Mouse (Mus musculus): Measurements from ENCODE around the gene Slc35e1. TPM values are rescaled to one million over a fixed set of nuclear protein-coding genes. Genes with fewer than 3 reads are reported as not detected.

Slc35e1 gene
- total RNA-seq (2018; cell fraction: chromatin; rRNA removed) = 10 to 100 TPM in 25 of 26 experiments, 1 to 10 TPM in 1; 9.9 to 20.2 (median 14.4) TPM
- 10 to 100 TPM; 25.3 to 39.1 (median 31.6) TPM for total RNA-seq (2018; cell fraction: cytosol; rRNA removed)
- 10 to 100 TPM; 16.5 to 42.6 (median 28.3) TPM for total RNA-seq (2018; cell fraction: nucleus; rRNA removed)
- 31.9 to 35.0 TPM (median 32.6 TPM) in 3 replicates for polyA plus RNA-seq (2018)

DNA sequence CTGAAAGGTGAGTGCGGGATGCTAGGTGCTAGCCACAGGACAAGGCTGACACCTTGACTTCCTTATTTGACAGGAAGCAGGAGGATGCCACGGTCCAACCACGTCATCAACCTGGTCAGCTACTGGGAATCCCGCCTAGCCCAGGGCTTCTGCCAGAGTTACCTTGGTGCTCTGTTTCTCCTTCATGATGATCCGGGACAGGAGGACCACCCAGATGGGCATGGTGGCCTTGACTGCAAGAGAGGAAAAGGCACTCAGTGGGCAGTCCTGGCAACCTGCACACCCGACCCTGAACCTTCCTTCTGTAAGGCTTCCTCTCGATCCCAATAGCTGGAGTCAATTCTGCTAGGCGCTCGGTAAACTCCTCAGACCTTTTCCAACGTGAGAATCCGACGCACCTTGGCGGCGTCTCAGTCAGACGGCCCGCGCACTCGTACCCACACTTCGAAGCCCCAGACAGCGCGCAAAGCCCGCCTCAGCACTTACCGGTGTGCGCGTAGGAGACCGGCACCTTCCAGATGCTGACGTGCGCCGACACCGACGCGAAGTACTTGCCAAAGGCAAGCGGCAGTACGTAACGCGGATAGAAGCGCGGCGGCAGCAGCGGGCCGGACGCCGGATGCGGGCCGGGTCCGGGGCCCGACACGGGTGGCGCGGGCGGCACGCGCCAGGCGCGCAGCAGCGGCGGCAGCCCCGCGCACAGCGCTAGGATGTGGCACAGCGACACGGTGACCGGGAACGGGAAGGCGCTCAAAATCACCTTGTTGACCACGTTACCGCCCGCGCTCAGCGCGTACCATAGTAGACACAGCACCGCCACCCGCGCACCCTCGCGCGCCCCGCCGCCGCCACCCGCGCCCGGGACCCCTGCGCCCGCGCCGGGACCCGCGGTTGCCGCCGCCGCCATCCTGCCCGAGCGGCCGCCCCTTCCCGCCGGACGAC is at the start of gene Slc35e1:
Gene Slc35e1 (minus strand): TSS at position 935 of the 942 bp plus-strand sequence.
- Histone ChIP-seq H3K4me3 (ENCODE audit: inconsistent target) (peak within 1 kb of the TSS; percentile 79), H3K79me2 (ENCODE audit: inconsistent target) (peaks cover 82% of the 10 kb centered on the region), H3K27ac (peak within 1 kb of the TSS; percentile 69), H3K36me3 (ENCODE audit: inconsistent target) (peaks cover 20% of the 10 kb centered on the region)
- WGBS (ENCODE audit: missing documents) = under 1% methylated on average over 97 of the region's 98 CpGs

- no peak overlapping the region for H3K27ac ChIP-seq
- no peak overlapping the region for H3K4me3 ChIP-seq (ENCODE audit: inconsistent target)
- no peaks in the 10 kb centered on the region for H3K36me3 ChIP-seq (ENCODE audit: inconsistent target)
- peaks cover 96% of the 10 kb centered on the region for H3K79me2 ChIP-seq (ENCODE audit: inconsistent target)
Observed at GRCm38 (mm10) chr8:72539234-72539633, 46.8 kb upstream of the Slc35e1 start.

DNA sequence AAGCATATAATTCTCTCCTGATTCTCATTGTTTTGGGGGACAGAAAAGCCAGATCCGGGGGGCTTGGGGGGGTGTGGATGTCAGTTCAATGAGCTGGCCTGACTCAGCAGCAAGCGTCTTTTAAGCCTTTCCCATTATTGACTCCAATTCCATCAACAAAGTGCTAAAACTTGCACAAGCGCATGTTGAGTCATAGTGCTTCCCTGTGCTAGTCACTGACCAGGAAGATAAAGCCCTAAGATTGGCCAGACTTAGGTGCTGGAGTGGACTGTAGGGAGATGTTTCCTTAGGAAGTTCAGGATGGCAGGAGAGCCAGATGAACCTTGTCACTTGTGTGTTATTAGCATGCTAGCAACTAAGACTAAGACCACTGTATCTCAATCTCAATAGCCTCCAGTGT is 42.5 kb upstream of the Slc35e1 start:
- Histone ChIP-seq H3K36me3 (ENCODE audit: inconsistent target) (no peaks in the 10 kb centered on the region), H3K27ac (no peak overlapping the region), H3K79me2 (ENCODE audit: inconsistent target) (peaks cover 98% of the 10 kb centered on the region), H3K4me3 (ENCODE audit: inconsistent target) (no peak overlapping the region)
- WGBS (ENCODE audit: missing documents) = 93% methylated on average over 3 of the region's 3 CpGs

DNA sequence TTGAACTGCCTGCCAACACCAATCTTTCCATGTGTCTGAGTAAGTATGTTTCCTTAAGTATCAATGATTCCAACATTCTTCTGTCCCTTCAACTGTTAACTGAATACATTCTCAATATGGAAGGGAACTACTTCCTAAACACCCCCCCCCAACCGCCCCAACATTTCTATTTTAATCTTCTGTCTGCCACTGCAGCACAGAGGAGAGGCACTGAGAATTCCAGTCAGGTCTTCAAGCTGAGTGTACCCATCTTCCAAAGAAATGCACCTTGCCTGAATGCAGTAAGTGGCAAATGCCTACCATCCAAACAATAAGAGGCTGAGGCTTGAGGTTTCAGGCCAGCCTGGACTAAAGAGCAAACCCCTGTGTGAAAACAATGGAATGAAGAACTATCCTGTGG is 39.7 kb upstream of the Slc35e1 start:
- Histone ChIP-seq H3K27ac (no peak overlapping the region), H3K79me2 (ENCODE audit: inconsistent target) (peaks cover 100% of the 10 kb centered on the region), H3K36me3 (ENCODE audit: inconsistent target) (no peaks in the 10 kb centered on the region), H3K4me3 (ENCODE audit: inconsistent target) (no peak overlapping the region)
- 83% methylated on average over 1 of the region's 1 CpGs for WGBS (ENCODE audit: missing documents)

GRCm38 (mm10) chr8:72521888-72522287 is 29.5 kb upstream of the Slc35e1 start:
- Histone ChIP-seq H3K27ac (peak overlapping the region; percentile 42), H3K36me3 (ENCODE audit: inconsistent target) (no peaks in the 10 kb centered on the region), H3K4me3 (ENCODE audit: inconsistent target) (no peak overlapping the region), H3K79me2 (ENCODE audit: inconsistent target) (peaks cover 84% of the 10 kb centered on the region)

GRCm38 (mm10) chr8:72517421-72517988 is 25.1 kb upstream of the Slc35e1 start:
- Histone ChIP-seq H3K27ac (no peak overlapping the region), H3K36me3 (ENCODE audit: inconsistent target) (no peaks in the 10 kb centered on the region), H3K79me2 (ENCODE audit: inconsistent target) (peaks cover 90% of the 10 kb centered on the region), H3K4me3 (ENCODE audit: inconsistent target) (no peak overlapping the region)
- 93% methylated on average over 7 of the region's 7 CpGs for WGBS (ENCODE audit: missing documents)

GRCm38 (mm10) chr8:72513158-72513557 is 20.7 kb upstream of the Slc35e1 start:
- Histone ChIP-seq H3K4me3 (ENCODE audit: inconsistent target) (no peak overlapping the region), H3K27ac (no peak overlapping the region), H3K36me3 (ENCODE audit: inconsistent target) (no peaks in the 10 kb centered on the region), H3K79me2 (ENCODE audit: inconsistent target) (peaks cover 100% of the 10 kb centered on the region)
- 100% methylated on average over 1 of the region's 1 CpGs for WGBS (ENCODE audit: missing documents)

DNA sequence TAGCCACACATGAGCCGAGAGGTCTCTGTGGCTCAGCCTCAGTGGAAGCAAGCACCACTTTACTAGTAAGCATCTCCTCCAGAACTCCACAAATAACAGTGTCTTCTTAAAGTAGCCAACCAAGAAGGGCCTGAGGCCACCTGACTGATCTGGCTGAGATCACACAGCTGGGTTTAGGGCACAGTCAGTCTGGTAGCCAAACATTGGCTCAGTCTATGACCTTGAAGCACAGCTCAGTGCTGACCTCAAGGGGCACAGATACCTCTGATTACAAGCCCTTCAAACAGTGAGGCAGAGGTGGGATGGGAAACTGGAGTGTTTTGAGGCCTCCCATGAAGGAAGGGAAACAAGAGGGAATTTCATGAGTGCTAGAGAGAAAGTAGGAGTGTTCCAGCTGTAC is 20.2 kb upstream of the Slc35e1 start:
- Histone ChIP-seq H3K79me2 (ENCODE audit: inconsistent target) (peaks cover 100% of the 10 kb centered on the region), H3K27ac (no peak overlapping the region), H3K36me3 (ENCODE audit: inconsistent target) (no peaks in the 10 kb centered on the region), H3K4me3 (ENCODE audit: inconsistent target) (no peak overlapping the region)
- no CpG with 5 or more reads among the region's 1 CpGs for WGBS (ENCODE audit: missing documents)

DNA sequence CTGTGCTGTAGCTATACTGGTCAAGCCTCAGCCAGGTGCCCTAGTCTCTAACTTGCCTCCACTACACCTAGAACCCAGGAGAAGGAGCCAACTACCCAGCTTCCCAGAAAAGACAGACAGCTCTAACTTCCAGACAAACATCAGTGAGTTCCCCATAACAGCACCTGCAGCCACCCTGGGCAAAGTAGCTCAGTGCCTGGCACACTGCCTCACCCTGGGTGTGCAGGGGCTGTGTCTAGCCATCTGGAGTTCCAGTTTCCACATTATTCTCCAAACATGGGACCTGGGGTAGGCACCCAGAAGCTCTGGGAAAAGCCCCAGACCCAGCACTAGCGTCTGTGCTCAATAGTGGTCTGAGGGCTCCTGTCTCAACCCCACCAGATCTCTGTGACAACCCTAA is 15.1 kb upstream of the Slc35e1 start:
- H3K27ac ChIP-seq = no peak overlapping the region
- 0 out of 2 replicates have a peak, but pooled peaks cover 8% of the 10 kb centered on the region for H3K36me3 ChIP-seq (ENCODE audit: inconsistent target)
- no peak overlapping the region for H3K4me3 ChIP-seq (ENCODE audit: inconsistent target)
- peaks cover 100% of the 10 kb centered on the region for H3K79me2 ChIP-seq (ENCODE audit: inconsistent target)
- 100% methylated on average over 1 of the region's 1 CpGs for WGBS (ENCODE audit: missing documents)

GRCm38 (mm10) chr8:72504637-72505314 is 12.4 kb upstream of the Slc35e1 start:
- Histone ChIP-seq H3K27ac (no peak overlapping the region), H3K79me2 (ENCODE audit: inconsistent target) (peaks cover 100% of the 10 kb centered on the region), H3K4me3 (ENCODE audit: inconsistent target) (no peak overlapping the region), H3K36me3 (ENCODE audit: inconsistent target) (0 out of 2 replicates have a peak, but pooled peaks cover 8% of the 10 kb centered on the region)

- no peak overlapping the region for H3K27ac ChIP-seq
Observed at GRCm38 (mm10) chr8:72504137-72504536, 11.7 kb upstream of the Slc35e1 start.

GRCm38 (mm10) chr8:72500521-72500931 is 8.1 kb upstream of the Slc35e1 start:
- H3K79me2 ChIP-seq (ENCODE audit: inconsistent target) = peaks cover 100% of the 10 kb centered on the region
- no peak overlapping the region for H3K4me3 ChIP-seq (ENCODE audit: inconsistent target)
- WGBS (ENCODE audit: missing documents) = 100% methylated on average over 1 of the region's 1 CpGs
- no peak overlapping the region for H3K27ac ChIP-seq
- H3K36me3 ChIP-seq (ENCODE audit: inconsistent target) = peaks cover 17% of the 10 kb centered on the region

More at GRCm38 (mm10) chr8:72504137-72504536, 11.7 kb upstream of the Slc35e1 start:
- peaks cover 100% of the 10 kb centered on the region for H3K79me2 ChIP-seq (ENCODE audit: inconsistent target)
- H3K4me3 ChIP-seq (ENCODE audit: inconsistent target) = no peak overlapping the region
- H3K36me3 ChIP-seq (ENCODE audit: inconsistent target) = 0 out of 2 replicates have a peak, but pooled peaks cover 8% of the 10 kb centered on the region

DNA sequence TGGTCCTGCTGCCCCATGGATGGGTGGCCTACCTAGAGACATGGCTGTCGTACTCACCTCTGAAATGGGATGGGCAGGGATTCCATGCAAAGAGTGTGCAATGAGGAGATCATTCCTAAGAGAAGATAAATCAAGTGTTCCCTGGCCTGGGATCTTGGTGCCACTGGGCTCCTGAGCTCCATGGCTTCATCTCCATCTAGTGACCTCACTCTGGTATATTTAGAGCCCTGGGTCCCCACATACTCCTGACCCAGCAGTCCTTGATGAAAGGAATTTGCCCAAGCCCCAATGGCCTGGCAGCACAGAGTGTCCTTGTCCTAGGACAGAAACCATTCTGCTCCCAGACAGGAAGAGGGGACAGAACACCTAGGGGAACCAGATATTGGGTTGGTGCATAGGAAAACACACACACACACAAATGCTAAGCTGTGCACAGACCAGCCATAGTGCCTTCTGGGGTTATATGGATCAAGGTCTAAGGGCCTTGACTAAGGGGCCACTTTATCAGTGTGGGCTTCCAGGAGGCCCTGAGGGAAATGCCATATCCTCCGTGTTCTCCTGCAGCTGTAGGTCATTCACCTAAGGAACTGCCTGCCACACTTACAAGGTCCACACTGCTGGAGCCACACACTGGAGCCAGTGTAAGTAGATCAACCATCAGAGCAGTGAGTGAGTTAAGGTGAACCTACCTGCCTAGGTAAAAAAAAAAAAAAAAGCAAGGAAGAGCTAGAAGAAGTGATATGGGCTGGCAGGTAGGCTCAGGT is 7.3 kb upstream of the Slc35e1 start:
- 88% methylated on average over 2 of the region's 2 CpGs for WGBS (ENCODE audit: missing documents)
- Histone ChIP-seq H3K79me2 (ENCODE audit: inconsistent target) (peaks cover 100% of the 10 kb centered on the region), H3K4me3 (ENCODE audit: inconsistent target) (no peak overlapping the region), H3K27ac (no peak overlapping the region), H3K36me3 (ENCODE audit: inconsistent target) (peaks cover 24% of the 10 kb centered on the region)

DNA sequence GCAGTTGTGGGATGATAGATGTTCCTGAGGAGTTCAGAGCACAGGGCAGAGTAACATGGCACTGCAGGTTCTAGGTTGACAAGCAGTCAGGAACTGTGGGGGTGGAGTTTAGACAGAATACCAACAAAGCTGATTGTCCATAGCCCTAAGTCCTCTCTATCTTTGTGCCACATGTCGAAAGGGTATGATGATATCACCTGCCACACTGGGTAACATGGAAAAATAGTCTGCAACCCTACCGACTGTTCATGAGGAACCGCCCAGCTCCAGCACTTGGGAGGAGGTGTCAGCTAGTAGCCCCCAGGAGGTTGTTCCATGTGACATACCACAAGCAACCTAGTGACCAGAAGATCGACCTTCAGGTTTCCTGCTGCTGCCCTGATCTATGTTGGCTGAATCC is 6.1 kb upstream of the Slc35e1 start:
- Histone ChIP-seq H3K27ac (no peak overlapping the region), H3K79me2 (ENCODE audit: inconsistent target) (peaks cover 100% of the 10 kb centered on the region), H3K4me3 (ENCODE audit: inconsistent target) (no peak overlapping the region), H3K36me3 (ENCODE audit: inconsistent target) (peaks cover 20% of the 10 kb centered on the region)
- 77% methylated on average over 4 of the region's 4 CpGs for WGBS (ENCODE audit: missing documents)
